Mouse (Mus musculus): ENCODE results near the gene Rsl1. TPM values are rescaled to one million over a fixed set of nuclear protein-coding genes. Genes with fewer than 3 reads are reported as not detected.
"Not testable (repeated sequence)": the region's sequence is repeated elsewhere in the genome, so short reads cannot be mapped to it uniquely, and the experiment has no call there.

The Rsl1 gene
- total RNA-seq (2021) = 1 to 10 TPM; 1.5 to 2.0 TPM
- long read RNA-seq, experiment 1, partial matches to known transcripts = 0 of 1 reads
- long read RNA-seq, experiment 1, other reads (novel, unspliced or antisense) = 1 of 1 reads
- long read RNA-seq, experiment 2 = 0 reads

DNA sequence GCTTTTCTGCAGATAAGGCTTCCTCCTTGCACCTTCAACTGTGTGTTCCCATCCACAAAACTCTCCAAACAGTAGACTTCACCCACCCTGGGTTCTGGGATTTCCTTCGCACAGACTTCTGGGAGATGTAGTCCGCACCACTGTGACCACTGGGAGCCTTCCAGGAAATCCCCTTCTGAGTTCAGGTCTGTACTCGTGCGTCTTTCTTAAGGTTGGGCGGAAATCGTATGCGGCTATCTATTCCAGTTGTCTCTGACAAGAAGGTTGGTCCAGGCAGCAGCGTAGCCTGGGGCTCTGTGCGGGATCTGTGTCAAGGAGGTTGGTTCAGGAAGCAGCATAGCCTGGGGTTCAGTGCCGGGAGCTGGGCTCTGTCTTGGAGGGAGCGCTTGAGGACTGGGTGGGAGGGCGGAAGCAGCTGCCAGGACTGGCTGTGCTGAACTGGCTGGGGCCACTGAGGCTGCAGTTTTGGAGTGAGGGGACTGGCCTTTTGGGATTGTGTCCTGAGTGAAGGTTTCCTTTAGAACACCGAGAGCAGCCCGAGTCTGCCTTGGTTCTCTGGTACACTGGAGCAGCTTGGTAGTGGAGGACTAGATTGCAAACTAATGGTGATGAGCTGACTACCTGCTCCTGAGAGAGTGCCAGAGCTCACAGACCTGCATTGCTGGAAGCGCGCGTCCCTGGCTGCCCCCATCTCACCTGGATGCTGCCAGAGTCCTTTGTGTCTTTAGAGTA lies at the start of gene Rsl1:
TSS of gene Rsl1 (plus strand) at position 192 of the 732 bp plus-strand sequence.
- Histone ChIP-seq H3K4me3 (peak within 1 kb of the TSS; percentile 78), H3K27ac (peak within 1 kb of the TSS; percentile 83)
- intact Hi-C loops (cut with DNase I) = loop anchor here (10.0 kb wide), 2 partner anchors 48 to 222 kb away; partner anchors contain the start of genes Zfp429 and Zfp759
- peak; percentile 71 for DNase-seq

DNA sequence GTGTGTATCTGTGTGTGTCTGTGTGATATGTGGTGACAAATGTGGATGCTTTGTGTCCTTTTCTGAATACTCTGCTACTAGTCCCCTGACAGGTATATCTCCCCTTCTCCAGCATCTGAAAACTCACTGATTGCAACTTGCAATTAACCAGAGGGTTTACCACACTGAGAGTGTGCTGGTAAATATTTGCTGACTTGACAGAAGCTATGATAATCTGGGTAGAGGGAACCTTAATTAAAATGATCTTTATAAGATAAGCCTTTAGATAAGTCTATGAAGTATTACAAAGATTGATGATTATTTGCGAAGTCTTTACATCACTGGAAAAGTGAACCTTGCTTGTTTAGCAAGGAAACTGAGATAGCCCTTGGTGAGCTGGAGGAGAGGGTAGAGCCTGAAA lies 48.5 kb upstream of the Rsl1 start:
- intact Hi-C loops (cut with DNase I) = loop anchor here (10.0 kb wide), 1 partner anchor 50 kb away; the partner anchor contains the start of gene Rsl1
- no peak for TF ChIP-seq CTCF (IDR thresholded peaks at IDR 0.05)
- no peak for DNase-seq
- Histone ChIP-seq H3K27ac (no peak overlapping the region), H3K4me3 (no peak overlapping the region)

- Histone ChIP-seq H3K27ac (peak overlapping the region; percentile 88), H3K4me3 (peak overlapping the region; percentile 69)
- DNase-seq = not testable (repeated sequence)
- intact Hi-C loops (cut with DNase I) = loop anchor here (5.0 to 10.0 kb wide), 2 partner anchors 47 to 555 kb away; partner anchors contain the start of gene Rsl1
Observed at GRCm38 (mm10) chr13:67127507-67127906, 45.5 kb upstream of the Rsl1 start.

GRCm38 (mm10) chr13:67128038-67128721 lies 44.8 kb upstream of the Rsl1 start:
- Histone ChIP-seq H3K4me3 (peak overlapping the region; percentile 69), H3K27ac (peak overlapping the region; percentile 88)
- TF ChIP-seq CTCF (IDR thresholded peaks at IDR 0.05) = peak; percentile 35
- intact Hi-C loops (cut with DNase I) = loop anchor here (1.0 to 10.0 kb wide), 5 partner anchors 20 to 554 kb away; partner anchors contain the start of genes Gm28557 and Rsl1
- peak; percentile 82 for DNase-seq

DNA sequence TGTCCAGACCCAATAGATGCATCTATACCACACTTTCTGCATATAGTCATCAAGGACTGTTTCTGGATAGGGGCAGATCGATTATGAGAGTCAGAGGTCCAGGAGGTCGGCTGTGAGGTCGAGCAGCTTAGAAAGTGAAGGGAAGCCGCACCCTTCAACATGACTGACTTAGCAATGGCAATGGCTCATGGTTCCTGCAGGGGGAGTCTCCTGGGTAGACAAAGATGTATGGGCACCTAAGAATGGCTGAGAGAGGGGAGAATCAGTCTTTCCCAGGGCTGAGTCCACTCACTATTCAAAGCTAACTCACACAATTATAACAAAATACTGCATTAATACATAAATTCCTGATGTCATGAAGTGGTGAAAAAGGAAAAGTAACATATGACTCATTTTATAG lies 6.9 kb upstream of the Rsl1 start:
- H3K27ac ChIP-seq; intact Hi-C loops (cut with DNase I); H3K4me3 ChIP-seq; DNase-seq: not testable (repeated sequence)

- peak overlapping the region; percentile 78 for H3K4me3 ChIP-seq
- intact Hi-C loops (cut with DNase I) = loop anchor here (10.0 kb wide), 2 partner anchors 49 to 221 kb away; partner anchors contain the start of genes Zfp429 and Zfp759
- no peak overlapping the region for H3K27ac ChIP-seq
- DNase-seq = no peak
- TF ChIP-seq CTCF (IDR thresholded peaks at IDR 0.05) = no peak
Observed at GRCm38 (mm10) chr13:67173723-67174055, 707 bp downstream of the Rsl1 start.

DNA sequence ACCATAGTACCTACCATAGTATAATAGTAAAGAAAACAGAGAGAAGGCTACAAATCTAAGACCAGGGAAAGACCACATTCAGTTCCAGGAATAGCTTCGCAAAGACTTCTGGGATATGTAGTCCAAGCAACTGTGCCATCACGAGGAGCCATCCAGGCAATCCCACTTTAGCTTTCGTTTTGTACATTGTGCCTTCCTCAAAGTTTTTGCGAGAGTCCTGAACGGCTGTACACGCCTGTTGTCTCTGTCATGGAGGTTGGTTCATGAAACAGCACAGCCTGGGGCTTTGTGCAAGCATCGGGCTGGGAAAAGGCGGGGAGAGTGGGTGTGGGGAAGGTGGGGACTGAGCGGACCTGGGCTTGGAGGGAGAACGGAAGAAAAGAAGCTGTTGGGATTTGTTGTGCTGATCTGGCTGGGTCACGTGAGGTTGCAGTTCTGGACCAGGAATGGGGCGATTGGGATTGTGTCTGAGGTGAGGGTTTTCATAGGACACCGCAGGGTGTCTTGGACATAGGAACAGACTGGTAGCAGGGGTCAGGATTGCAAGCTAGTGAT lies 21.4 kb downstream of the Rsl1 start, which contains the start of gene Zfp455:
TSS of gene Zfp455 (plus strand) at position 167 of the 555 bp plus-strand sequence.
- intact Hi-C loops (cut with DNase I) = loop anchor here (10.0 kb wide), 1 partner anchor 110 kb away; the partner anchor contains the start of gene Zfp457

DNA sequence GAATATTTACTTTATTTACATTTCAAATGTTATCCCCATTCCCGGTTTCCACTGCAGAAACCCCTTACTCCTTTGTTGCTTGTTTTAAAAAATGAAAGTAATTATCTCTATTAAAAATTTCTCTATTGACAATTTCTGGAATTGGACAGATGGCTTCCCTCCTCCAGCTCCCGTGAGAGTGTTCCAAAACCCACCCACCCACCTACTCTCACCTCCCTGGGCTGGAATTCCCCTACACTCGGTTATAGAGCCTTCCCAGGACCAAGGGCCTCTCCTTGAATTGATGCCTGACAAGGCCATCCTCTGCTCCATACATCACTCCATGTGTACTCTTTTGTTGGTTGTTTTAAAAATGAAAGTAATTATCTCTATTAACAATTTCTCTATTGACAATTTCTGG lies 28.7 kb downstream of the Rsl1 start:
- Histone ChIP-seq H3K27ac (no peak overlapping the region), H3K4me3 (no peak overlapping the region)
- TF ChIP-seq CTCF (IDR thresholded peaks at IDR 0.05) = no peak
- no peak for DNase-seq
- intact Hi-C loops (cut with DNase I) = no loop called here

More for the DNA sequence above, 21.4 kb downstream of the Rsl1 start, which contains the start of gene Zfp455:
- DNase-seq = peak; percentile 48
- Histone ChIP-seq H3K4me3 (peak within 1 kb of the TSS; percentile 94), H3K27ac (peak within 1 kb of the TSS; percentile 84)
- TF ChIP-seq CTCF (IDR thresholded peaks at IDR 0.05) = no peak

- no peak overlapping the region for H3K4me3 ChIP-seq
- DNase-seq = no peak
- intact Hi-C loops (cut with DNase I) = no loop called here
- H3K27ac ChIP-seq = no peak overlapping the region
- no peak for TF ChIP-seq CTCF (IDR thresholded peaks at IDR 0.05)
Observed at GRCm38 (mm10) chr13:67214015-67214607, 41.1 kb downstream of the Rsl1 start.

Other genes with a start within 250 kb of the Rsl1 start
- 1 to 10 TPM; 1.1 to 1.2 TPM for gene Zfp712, start 112.0 kb upstream of the Rsl1 start, total RNA-seq (2021)
- 1 to 10 TPM in 1 of 2 experiments, under 1 TPM in 1; 0.17 to 1.6 TPM for gene Zfp708, start 75.2 kb upstream of the Rsl1 start, total RNA-seq (2021)
- gene Gm28557, start 64.6 kb upstream of the Rsl1 start, total RNA-seq (2021) = 1 to 10 TPM; 2.2 to 3.4 TPM
- under 1 TPM; 0.38 to 0.64 TPM for gene Rslcan18, start 56.9 kb upstream of the Rsl1 start, total RNA-seq (2021)
- 1 to 10 TPM; 4.7 to 5.6 TPM for gene Zfp759, start 51.5 kb upstream of the Rsl1 start, total RNA-seq (2021)
- gene Zfp455, start 21.3 kb downstream of the Rsl1 start, total RNA-seq (2021) = under 1 TPM; 0.50 to 0.61 TPM
- gene Zfp458, start 105.3 kb downstream of the Rsl1 start, total RNA-seq (2021) = 1 to 10 TPM; 1.3 to 1.5 TPM
- gene Zfp457, start 133.3 kb downstream of the Rsl1 start, total RNA-seq (2021) = 1 to 10 TPM; 4.0 to 4.4 TPM
- 1 to 10 TPM; 1.5 to 1.6 TPM for gene Zfp595, start 159.4 kb downstream of the Rsl1 start, total RNA-seq (2021)
- gene Gm28044, start 187.4 kb downstream of the Rsl1 start, total RNA-seq (2021) = 1 to 10 TPM; 1.2 to 1.6 TPM
- 1 to 10 TPM; 1.1 to 1.2 TPM for gene Zfp953, start 187.4 kb downstream of the Rsl1 start, total RNA-seq (2021)
- gene Gm28041, start 202.6 kb downstream of the Rsl1 start, total RNA-seq (2021) = not detected
- under 1 TPM; 0.20 to 0.53 TPM for gene Zfp456, start 202.6 kb downstream of the Rsl1 start, total RNA-seq (2021)
- 1 to 10 TPM; 1.0 to 1.7 TPM for gene Zfp429, start 226.6 kb downstream of the Rsl1 start, total RNA-seq (2021)
- 1 to 10 TPM in 1 of 2 experiments, under 1 TPM in 1; 0.92 to 1.2 TPM for gene Zfp459, start 248.2 kb downstream of the Rsl1 start, total RNA-seq (2021)